Mouse (Mus musculus) leukemia stem cell, adult 10-12 weeks (primary cell): Measurements from ENCODE around the gene Them7. TPM values are rescaled to one million over a fixed set of nuclear protein-coding genes. Genes with fewer than 3 reads are reported as not detected.

Source experiments
- polyA plus RNA-seq: library from polyadenylated mRNA; stranded (reverse); fragments of >175 nt; gene quantifications from 2 replicates; pipeline ENCODE4 v1.2.3, GENCODE M21; 2012; ENCODE audit warnings: low replicate concordance

Them7 gene
- not detected in 2 replicates for polyA plus RNA-seq

GRCm38 (mm10) chr2:105224134-105224986, at the start of gene Them7:
Them7 (plus strand) TSS chr2:105224320.

GRCm38 (mm10) chr2:105399085-105399891, 175.2 kb downstream of the Them7 start, which contains the start of gene Rcn1:
Rcn1 (minus strand) TSS chr2:105399319.

Other genes with a start within 250 kb of the Them7 start
- 2.5 and 8.8 TPM in 2 replicates for gene Eif3m, start 207.2 kb upstream of the Them7 start, polyA plus RNA-seq
- gene Gm11060, start 132.3 kb upstream of the Them7 start, polyA plus RNA-seq: not detected in 2 replicates
- gene Wt1, start 97.8 kb upstream of the Them7 start, polyA plus RNA-seq: 0.86 and 1.2 TPM in 2 replicates
- gene Rcn1, start 175.0 kb downstream of the Them7 start, polyA plus RNA-seq: 5.6 and 5.9 TPM in 2 replicates